Mouse (Mus musculus) MEL (cell line): ENCODE results near the gene Gm18336.

Experiments
- CTCF ChIP-seq, 3 experiments: IDR thresholded peaks in 2 of 3; conservative IDR thresholded peaks in 1 of 3; 2 replicates each; pipeline ENCODE4 v1.5.1; 2011 to 2012; ENCODE audit warnings: low read length in 3 of 3, low read depth in 2 of 3, mild to moderate bottlenecking in 2 of 3, improper control_type of control experiment in 1 of 3, inconsistent platforms in 1 of 3, mixed read lengths in 1 of 3, moderate library complexity in 1 of 3; ENCODE audit not compliant: control insufficient read depth in 1 of 3, insufficient read depth in 1 of 3, poor library complexity in 1 of 3, severe bottlenecking in 1 of 3
- GATA1 ChIP-seq: IDR thresholded peaks from 2 replicates; pipeline ENCODE4 v1.6.1; 2011; ENCODE audit warnings: low read depth, low read length, improper control_type of control experiment
- POLR2A ChIP-seq, 2 experiments: IDR thresholded peaks; 2 replicates each; pipeline ENCODE4 v1.6.1; 2011 to 2012; ENCODE audit warnings: low read length in 2 of 2, mild to moderate bottlenecking in 2 of 2, control low read depth in 1 of 2, improper control_type of control experiment in 1 of 2, low read depth in 1 of 2, moderate library complexity in 1 of 2; ENCODE audit not compliant: control insufficient read depth in 1 of 2, insufficient read depth in 1 of 2, poor library complexity in 1 of 2
- TAL1 ChIP-seq: IDR thresholded peaks from 2 replicates; pipeline ENCODE4 v1.6.1; 2012; ENCODE audit warnings: mild to moderate bottlenecking, inconsistent platforms, low read length, moderate library complexity, mixed read lengths
- USF2 ChIP-seq, 2 experiments: IDR thresholded peaks; 2 replicates each; pipeline ENCODE4 v1.6.1; 2011 to 2012; ENCODE audit warnings: improper control_type of control experiment in 2 of 2, low read length in 2 of 2, borderline replicate concordance in 1 of 2, inconsistent platforms in 1 of 2, low read depth in 1 of 2, mild to moderate bottlenecking in 1 of 2; ENCODE audit not compliant: insufficient read depth in 1 of 2

DNA sequence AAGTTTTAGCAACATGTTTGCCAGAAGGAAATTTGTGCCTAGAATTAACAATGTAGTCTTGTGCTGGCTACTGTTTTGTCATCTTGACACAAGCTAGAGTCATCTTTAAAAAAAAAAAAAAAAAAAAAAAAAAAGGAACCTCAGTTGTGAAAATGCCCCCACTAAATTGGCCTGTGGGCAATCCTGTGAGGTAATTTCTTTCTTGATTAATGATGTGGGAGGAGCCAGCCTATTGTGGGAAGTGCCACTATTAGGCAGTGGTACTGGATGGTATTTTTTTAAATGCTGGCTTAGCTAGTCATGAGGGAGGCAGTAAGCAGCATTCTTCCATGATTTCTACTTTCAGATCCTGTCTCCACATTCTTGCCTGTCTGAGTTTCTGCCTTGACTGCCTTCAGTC, 35.2 kb downstream of the Gm18336 start:
- no peak for TF ChIP-seq CTCF (IDR thresholded peaks at IDR 0.05 in 2 of 3, conservative IDR thresholded peaks at IDR 0.05 in 1 of 3; ENCODE audit: control insufficient read depth in 1 of 3, insufficient read depth in 1 of 3, low read depth in 2 of 3, low read length in 3 of 3, poor library complexity in 1 of 3, severe bottlenecking in 1 of 3)
- no peak for TF ChIP-seq USF2 (IDR thresholded peaks at IDR 0.05; ENCODE audit: borderline replicate concordance in 1 of 2, insufficient read depth in 1 of 2, low read depth in 1 of 2, low read length in 2 of 2)
- TF ChIP-seq TAL1 = no peak
- no peak for TF ChIP-seq POLR2A (IDR thresholded peaks at IDR 0.05; ENCODE audit: control insufficient read depth in 1 of 2, insufficient read depth in 1 of 2, low read depth in 1 of 2, low read length in 2 of 2, poor library complexity in 1 of 2)
- TF ChIP-seq GATA1 = no peak
